Mouse (Mus musculus): Measurements from ENCODE around the gene Fgf12. TPM values are rescaled to one million over a fixed set of nuclear protein-coding genes. Genes with fewer than 3 reads are reported as not detected.

Fgf12 gene
- polyA plus RNA-seq, 1 experiment from 2014 or later: 3.9 TPM

- DNase-seq (ENCODE audit: low spot score): no peak
- H3K9me3 ChIP-seq: no peaks in the 10 kb centered on the region
- H3K27ac ChIP-seq: no peak overlapping the region
- no peaks in the 10 kb centered on the region for H3K36me3 ChIP-seq
- no peaks in the 10 kb centered on the region for H3K4me1 ChIP-seq (replicated peaks)
- H3K4me3 ChIP-seq: no peak overlapping the region
- H3K27me3 ChIP-seq (ENCODE audit: insufficient read depth, poor library complexity, severe bottlenecking): no peaks in the 10 kb centered on the region
- 64% methylated on average over 1 of the region's 1 CpGs for WGBS
Measured at GRCm38 (mm10) chr16:28212411-28212810, 540.5 kb downstream of the Fgf12 start.

- Histone ChIP-seq H3K4me3 (no peak overlapping the region), H3K27me3 (ENCODE audit: insufficient read depth, poor library complexity, severe bottlenecking) (no peaks in the 10 kb centered on the region), H3K36me3 (no peaks in the 10 kb centered on the region), H3K9me3 (no peaks in the 10 kb centered on the region), H3K4me1 (replicated peaks) (no peaks in the 10 kb centered on the region), H3K27ac (no peak overlapping the region)
- 92% methylated on average over 2 of the region's 2 CpGs for WGBS
- no peak for DNase-seq (ENCODE audit: low spot score)
Measured at GRCm38 (mm10) chr16:28156443-28156842, 596.4 kb downstream of the Fgf12 start.

GRCm38 (mm10) chr16:28140972-28141371, 611.9 kb downstream of the Fgf12 start:
- Histone ChIP-seq H3K4me3 (no peak overlapping the region), H3K27ac (no peak overlapping the region), H3K36me3 (no peaks in the 10 kb centered on the region), H3K27me3 (ENCODE audit: insufficient read depth, poor library complexity, severe bottlenecking) (no peaks in the 10 kb centered on the region), H3K4me1 (replicated peaks) (no peaks in the 10 kb centered on the region), H3K9me3 (no peaks in the 10 kb centered on the region)
- no peak for DNase-seq (ENCODE audit: low spot score)
- 86% methylated on average over 3 of the region's 3 CpGs for WGBS

GRCm38 (mm10) chr16:28127006-28127405, 625.9 kb downstream of the Fgf12 start:
- H3K27ac ChIP-seq: no peak overlapping the region
- 90% methylated on average over 2 of the region's 2 CpGs for WGBS
- H3K9me3 ChIP-seq: no peaks in the 10 kb centered on the region
- no peak for DNase-seq (ENCODE audit: low spot score)
- H3K4me1 ChIP-seq (replicated peaks): no peaks in the 10 kb centered on the region
- H3K4me3 ChIP-seq: no peak overlapping the region
- no peaks in the 10 kb centered on the region for H3K27me3 ChIP-seq (ENCODE audit: insufficient read depth, poor library complexity, severe bottlenecking)
- no peaks in the 10 kb centered on the region for H3K36me3 ChIP-seq

MicroRNAs encoded within 50 kb of the gene (microRNA counts, 519-probe panel; counts per million panel counts)
- 1,255 counts per million, percentile 77 among the panel's probes with 10 or more counts for microRNA mmu-miR-690

Other genes with a start within 250 kb of the Fgf12 start
- 5.8 and 6.3 TPM in 2 replicates for gene Mb21d2, start 176.6 kb upstream of the Fgf12 start, polyA plus RNA-seq (2016; fragmentation: Nextera tagmentation; extraction: Ambion mirVana)

Measured in hindbrain, embryonic 10.5 days (tissue).